Mouse (Mus musculus) adrenal gland, postnatal 36 days (tissue): ENCODE measurements at regions not wholly inside any gene's neighbourhood (a gene's known extent, or its start where the extent isn't known, plus 50 kb on each side); places are given as distances from the start of the nearest gene placed in this dataset.
A peak's percentile ranks its signal among the peaks of the same experiment; 100 is the strongest.

Source experiments
- DNase-seq, 2 experiments: peaks; one replicate each; pipeline ENCODE4 v3.0.0; 2021; ENCODE audit warnings: mixed read lengths in 1 of 2

- no peak for DNase-seq
These were observed 552.0 kb upstream of the Tbl1xr1 start for GRCm38 (mm10) chr3:21524426-21524937.

GRCm38 (mm10) chr3:21530862-21531261, 545.6 kb upstream of the Tbl1xr1 start:
- DNase-seq = peak; percentile 4 to 28

GRCm38 (mm10) chr3:21539138-21539537, 537.3 kb upstream of the Tbl1xr1 start:
- DNase-seq = no peak

DNA sequence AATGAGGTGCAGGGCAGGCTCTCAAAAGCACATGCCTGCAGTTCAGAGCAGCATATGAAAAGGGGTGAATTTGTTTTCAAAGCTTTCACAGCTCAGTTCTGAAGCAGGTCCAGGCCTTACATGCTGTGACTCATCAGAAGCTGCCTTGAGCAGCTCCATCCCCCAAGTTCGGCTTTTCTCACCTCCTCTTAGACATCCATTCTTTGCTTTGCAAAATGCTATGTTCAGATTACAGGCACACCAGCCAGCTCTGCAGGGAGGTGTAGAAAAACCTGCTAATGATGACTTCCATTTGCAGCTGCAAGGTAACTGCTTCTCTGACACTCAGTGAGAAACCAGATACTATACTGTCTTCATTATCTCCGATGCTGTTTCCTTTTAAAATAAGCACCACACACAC, 532.0 kb upstream of the Tbl1xr1 start:
- DNase-seq = no peak

DNA sequence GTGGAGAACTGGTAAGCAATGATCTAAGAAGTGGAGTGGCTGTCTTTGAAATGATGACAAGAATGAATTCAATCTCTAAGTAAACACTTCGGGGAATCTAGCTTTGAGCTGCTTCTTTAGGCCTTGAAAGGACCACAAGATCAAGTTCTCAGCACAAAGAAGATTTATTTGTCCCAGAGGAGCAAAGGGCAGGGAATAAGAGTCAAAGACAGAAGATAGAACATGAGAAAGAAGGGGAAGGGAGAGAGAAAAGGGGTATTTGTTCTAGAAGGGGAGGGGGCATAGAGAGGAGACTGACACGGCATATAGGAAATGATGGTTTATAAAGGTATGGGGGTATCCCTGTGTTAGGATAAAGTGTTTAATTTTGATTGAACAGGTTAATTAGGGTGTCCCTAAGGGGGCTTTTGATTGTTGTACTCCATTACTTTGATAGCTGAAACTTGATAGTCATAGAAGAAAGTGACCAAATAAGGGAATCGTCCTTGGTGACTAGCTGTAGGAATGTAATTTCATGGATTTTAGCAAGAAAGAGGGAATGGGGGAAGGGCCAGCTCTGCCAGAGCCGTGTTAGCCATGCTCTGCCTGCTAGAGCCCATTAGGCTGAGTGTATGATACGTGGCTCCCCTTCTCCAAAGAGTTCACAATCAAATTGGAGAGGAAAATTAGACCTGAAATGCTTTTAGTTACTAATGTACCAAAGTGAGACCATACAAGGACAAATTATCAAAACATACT, 531.1 kb upstream of the Tbl1xr1 start:
- DNase-seq = peak in 1 of 2 experiments; percentile 9

DNA sequence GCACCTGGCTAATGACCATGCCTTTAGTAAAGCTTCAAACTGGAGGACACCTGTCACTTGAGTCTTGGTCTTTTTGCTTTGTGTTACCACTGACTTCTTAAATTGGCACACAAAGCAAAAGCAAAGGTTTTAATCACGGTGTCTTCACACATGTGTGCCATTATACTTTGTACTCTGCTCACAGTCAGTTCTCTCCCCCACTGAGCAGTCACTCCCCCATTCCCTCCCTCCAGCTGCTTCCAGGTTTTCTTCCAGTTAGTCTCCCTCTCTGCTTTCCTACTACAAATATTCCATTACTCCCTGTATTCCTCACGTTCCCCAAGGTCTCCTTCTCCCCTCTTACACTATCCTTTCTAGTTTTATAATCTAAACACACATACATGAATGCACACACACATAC, 530.0 kb upstream of the Tbl1xr1 start:
- DNase-seq = no peak

DNA sequence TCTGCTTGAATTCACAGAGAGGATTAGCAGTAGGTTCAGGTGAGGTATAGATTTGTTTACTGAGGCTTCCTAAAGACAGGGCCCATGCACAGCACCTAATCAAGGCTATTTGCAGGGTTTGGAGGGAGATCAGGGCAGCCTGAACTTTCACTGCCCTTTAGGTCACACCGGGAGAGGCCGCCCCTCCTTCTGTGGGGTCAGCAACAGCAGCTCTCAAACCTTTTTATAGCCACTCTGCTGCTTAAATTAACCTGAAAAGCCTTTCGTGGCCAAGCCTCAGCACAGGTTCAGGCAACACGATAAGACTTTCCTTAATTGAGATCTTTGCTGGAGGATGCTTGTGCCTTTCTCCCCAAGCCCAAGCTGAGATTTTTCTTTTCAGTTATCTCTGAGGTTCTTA, 526.8 kb upstream of the Tbl1xr1 start:
- no peak for DNase-seq

DNA sequence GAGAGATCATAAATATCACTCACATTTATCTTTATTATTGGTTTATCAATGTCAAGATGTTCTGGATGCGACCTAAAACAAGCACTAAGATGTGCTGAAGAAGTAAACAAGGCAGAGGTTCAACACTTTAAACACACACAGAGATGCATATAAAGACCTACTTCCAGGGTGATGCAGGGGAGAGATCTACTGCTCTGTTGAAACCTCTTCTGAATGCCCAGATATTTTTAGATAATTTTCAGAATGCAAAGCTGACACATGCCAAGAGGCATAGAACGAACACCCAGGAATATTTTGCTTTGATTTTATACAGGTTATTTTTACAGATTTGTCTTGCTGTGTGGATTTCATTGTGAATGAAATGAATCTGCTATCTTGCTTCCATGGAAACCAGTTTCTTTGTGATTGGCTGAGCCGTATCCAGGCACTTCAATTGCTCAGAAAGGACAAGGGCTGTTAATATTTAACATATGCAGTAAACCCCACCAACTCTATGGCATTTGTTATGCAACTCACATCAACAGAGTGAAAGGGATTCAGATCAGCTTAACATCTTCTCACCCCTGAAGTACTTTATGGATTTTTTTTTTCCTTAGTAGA, 523.2 kb upstream of the Tbl1xr1 start:
- DNase-seq = no peak

DNA sequence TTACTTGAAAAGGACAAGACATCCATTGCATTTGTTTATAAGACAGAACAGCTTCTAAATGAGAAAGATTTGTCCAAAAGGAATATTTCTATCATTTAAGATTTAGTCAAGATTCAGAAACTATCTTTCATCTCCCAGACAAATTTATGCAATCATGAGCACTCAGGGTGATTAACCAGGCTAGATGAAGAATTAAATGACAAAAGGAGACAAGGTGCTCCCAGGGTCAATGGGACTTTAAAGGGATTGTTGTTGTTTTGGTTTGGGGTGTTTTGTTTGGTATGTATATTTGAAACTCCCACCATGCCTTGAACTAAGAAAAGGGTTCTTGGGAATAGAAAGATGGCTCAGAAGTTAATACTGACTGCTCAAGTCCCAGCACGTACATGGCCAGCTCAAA, 522.6 kb upstream of the Tbl1xr1 start:
- DNase-seq = no peak

GRCm38 (mm10) chr3:21557963-21558441, 518.5 kb upstream of the Tbl1xr1 start:
- peak in 1 of 2 experiments; percentile 27 for DNase-seq

GRCm38 (mm10) chr3:21562771-21563312, 513.6 kb upstream of the Tbl1xr1 start:
- no peak for DNase-seq

DNA sequence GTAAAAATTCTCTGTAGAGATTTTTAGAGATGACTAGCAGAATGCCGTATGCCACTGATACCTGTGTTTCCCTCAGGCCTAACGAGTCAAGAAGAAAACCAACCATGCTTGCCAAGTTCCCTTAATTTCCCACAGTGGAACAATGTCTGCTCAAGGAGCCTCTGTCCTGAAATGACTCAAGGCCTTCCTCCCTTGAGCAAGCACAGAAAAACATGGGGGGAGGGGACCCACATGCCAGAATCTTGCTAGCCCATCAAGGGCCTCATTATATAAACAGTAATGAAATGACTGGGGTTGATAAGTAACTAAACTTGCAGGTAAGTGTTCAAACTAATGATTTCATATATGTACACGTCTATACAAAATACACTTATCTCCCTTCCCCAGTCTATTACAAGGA, 513.0 kb upstream of the Tbl1xr1 start:
- peak in 1 of 2 experiments; percentile 33 for DNase-seq

DNA sequence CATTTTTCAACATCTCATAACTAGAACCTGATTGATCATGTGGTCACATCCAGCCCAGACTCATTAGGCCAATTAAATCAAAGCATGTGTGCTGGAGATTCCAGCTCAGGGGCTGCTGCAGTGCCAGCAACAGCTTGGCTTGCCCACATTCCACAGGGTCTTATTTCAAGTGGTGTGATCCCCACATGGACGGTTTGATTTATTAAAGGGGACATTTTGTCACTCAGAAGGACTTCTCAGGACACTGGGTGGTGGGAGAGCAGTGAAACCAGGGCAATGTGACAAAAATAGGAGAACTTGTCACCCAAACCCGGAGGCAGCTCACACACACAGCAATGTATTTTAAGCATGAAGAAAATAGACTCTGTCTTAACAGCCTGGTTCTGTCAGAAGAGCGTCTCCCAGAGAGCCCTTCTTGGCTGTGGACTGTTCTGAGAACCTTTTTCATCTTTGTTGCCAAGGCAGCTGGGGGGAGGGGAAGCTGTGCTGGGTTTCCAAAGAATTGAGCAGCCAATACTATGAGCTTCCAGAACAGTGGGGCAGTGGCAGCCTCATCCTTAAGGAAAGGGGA, 512.2 kb upstream of the Tbl1xr1 start:
- DNase-seq = peak; percentile 20 to 60

GRCm38 (mm10) chr3:21564847-21565485, 511.5 kb upstream of the Tbl1xr1 start:
- DNase-seq = no peak

DNA sequence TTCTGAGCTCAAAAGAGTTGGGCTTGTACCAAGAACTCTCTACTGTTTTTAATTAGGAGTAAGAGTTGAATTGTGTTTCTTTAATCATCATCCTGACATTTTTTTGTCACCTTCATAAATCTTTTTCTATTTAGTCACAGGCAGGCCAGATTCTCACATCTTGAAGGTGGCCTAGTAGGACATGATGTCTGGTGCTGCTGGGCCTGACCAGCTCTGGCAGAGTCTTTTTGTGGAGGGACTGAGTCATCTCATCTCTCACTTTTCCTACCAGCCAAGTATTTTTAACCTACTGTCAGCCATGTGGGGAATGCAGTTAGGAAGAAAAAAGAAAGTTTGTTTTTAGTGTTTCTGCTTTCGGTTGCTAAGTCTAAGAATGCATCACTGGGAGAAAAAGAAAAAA, 506.7 kb upstream of the Tbl1xr1 start:
- DNase-seq = no peak

GRCm38 (mm10) chr3:21578635-21579034, 497.8 kb upstream of the Tbl1xr1 start:
- no peak for DNase-seq

DNA sequence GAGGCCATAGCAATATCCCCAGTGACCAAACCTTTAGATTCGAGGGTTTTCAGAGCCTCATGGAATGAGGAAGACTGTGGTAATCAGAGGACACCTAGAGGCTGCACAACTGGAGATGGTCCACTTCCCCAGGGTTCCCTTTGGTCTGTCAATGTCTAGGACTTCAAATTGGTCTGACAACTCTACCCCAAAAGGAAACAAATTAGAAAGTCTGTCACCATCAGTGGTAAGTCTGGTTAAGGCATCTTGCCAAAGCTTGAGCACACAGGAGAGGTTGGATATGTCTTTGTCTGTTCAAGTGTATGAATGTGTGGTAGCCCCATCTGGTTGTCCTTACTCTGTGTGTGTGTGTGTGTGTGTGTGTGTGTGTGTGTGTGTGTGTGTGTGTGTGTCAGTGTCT, 494.3 kb upstream of the Tbl1xr1 start:
- DNase-seq = no peak

DNA sequence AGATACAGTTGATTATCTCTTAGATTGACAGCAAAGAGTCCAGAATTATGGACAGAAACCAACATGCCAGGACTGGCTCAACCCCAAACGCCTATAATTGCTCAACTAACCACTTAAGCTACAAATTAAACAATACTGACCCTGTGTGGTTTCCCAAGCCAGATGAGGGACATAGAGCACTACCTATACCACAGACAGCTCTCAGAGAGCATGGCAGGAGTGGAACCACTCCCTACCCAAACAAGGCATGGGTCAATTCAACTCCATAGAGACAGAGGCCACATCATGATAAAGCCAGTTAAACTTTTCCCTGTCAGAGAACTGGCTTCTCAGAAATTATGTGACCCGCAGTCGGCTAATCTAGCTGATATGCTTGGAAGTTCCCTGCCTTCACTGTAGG, 490.7 kb upstream of the Tbl1xr1 start:
- DNase-seq = no peak

DNA sequence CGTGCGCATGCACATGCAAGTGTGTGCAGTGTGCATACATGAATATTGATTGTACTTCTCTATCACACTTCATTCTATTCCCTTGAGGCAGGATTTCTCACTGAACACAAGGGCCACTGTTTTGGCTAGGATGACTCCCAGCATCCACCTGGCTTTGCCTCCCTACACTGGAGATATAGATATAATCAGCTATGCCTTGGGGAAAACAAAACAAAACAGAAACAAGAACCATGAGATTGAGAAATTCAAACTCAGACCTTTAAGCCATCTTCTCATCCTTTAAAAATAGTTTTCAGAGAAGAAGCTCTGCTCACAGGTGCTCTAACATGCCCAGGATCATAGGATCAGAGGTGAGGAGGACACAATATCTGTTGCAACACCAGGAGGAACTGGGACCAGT, 469.6 kb upstream of the Tbl1xr1 start:
- DNase-seq = no peak

DNA sequence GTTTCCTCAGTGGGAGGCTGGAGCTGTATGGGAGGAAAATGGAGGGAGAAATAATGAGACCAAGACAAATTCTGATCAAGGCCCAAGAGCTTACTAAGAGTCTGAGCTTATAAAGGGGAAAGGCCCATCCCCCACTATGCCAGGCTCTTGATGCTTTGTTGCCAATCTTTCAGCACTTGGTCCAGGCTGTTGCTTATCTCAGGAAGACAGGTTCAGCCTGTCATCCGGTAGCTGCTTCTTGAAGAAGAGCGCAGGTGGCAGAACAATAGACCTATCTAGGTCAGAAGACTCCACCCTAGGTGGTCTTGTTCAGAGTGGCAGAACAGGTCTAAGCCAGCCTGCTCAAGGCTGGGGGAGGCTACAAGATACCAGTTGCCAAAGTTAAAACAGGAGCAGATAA, 466.2 kb upstream of the Tbl1xr1 start:
- DNase-seq = no peak

DNA sequence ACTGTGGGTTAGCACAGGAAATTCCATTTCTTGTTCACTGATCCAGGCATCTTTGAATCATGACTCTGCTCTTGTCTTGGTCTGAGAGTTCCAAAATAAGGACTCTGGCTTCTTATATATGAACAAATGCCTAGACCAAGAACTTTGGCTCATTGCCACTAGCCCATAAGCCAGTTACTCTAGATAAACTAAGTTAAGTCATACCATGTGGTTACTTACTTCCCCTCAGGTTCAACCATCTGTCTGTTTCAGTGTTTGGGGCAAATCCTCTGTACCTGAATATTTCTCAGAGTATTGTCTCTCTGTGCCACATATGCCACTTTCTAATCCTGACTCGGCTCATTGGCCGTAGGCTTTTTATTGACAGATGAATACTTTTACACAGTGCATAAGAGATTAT, 454.7 kb upstream of the Tbl1xr1 start:
- no peak for DNase-seq

DNA sequence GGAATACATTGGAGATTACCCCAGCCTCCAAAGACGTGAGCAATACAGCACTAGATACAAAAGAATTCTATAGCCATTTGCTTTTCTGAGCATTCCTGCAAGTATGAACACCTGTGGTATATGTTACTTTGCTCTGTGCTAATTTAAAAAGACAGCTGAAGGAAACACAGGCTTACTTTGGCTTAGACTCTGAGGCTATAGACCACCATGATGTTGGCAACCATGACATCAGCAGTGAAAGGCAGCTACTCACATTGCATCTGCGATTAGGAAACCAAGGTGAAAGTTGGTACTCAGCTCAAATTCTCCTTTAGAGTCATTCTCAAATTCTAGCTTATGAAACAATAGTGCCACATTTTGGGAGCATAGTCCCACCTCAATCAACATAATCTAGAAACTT, 451.4 kb upstream of the Tbl1xr1 start:
- DNase-seq = no peak

DNA sequence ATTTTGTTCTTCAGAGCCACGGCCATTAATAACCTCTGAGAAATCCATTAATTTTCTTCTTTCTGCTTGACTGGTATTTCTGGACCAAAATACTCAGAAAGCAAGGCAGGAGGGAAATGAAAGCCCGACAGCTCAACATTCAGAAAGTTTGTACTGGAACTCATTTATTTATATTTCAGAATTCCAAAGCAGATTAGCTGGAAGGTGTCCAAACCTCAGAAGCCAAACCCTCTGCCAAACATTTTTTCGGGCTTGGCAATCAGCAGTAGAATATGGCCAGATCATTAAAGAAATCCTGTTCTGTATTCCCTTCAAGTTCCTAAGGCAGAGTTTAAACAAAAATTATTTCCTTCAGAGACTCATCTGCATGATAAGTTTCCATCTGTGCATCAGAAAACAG, 450.4 kb upstream of the Tbl1xr1 start:
- peak; percentile 26 to 55 for DNase-seq
